Mouse (Mus musculus) adrenal gland, postnatal 25 days (tissue): ENCODE data around the gene Hspa1b. TPM values are rescaled to one million over a fixed set of nuclear protein-coding genes. Genes with fewer than 3 reads are reported as not detected.

ENCODE experiments used
- DNase-seq: peaks from one replicate; pipeline ENCODE4 v3.0.0; 2021; ENCODE audit warnings: mixed read lengths
- total RNA-seq: library from RNA; stranded (reverse); gene quantifications from 2 replicates; pipeline ENCODE4 v1.2.3, GENCODE M21; 2021

Gene Hspa1b
- total RNA-seq, 1 experiment from 2014 or later, result 29.0 TPM

DNA sequence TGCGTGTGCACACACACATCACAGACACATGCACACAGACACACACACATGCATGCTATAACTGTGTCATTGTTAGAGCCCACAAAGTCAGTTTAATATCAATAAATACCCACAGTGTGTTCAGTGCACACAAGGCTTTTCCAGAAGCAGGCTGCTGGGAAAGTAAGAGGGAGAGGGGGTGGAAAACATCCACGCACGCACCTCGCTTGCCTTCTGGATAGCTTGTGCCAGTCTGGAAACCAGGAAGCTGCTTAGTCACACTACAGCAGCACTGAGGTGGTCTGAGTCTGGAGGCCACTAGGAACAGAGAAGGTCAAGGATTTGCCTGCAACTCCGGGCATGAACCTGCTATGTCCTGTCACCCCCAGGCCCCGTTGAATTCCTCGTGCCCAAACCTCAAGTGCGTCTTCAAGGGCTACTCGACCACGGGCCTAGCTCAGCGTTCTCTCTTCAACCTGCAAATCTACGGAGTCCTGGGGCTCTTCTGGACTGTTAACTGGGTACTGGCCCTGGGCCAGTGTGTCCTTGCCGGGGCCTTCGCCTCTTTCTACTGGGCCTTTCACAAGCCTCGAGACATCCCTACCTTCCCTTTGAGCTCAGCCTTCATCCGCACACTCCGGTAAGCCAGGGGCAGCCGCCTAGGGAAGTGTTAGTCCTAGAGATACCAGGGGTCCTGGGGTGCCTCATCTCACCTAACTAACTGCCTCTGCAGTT lies 31.6 kb downstream of the Hspa1b start:
- no peak for DNase-seq

GRCm38 (mm10) chr17:34924258-34924657 lies 34.8 kb downstream of the Hspa1b start:
- DNase-seq, result no peak

DNA sequence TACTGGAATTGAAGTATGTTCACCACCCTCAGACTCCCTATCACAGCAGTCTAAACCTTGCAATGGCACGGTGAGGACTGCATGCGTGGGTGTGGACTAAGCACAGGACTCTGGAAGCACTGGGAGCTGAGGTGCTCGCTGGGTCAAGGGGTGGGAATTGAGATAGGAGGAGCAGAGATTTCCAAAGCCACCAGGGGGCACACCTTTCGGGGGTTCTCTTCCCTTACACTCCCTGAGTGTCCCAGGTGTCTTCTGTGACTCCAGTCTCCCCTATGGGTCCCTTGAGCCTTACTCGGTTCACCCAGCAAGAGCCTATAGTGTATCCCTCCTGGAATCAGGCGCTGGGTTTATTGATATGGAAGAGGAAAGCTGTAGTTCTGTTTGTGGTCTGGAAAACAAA lies 36.1 kb downstream of the Hspa1b start:
- DNase-seq, result no peak

- no peak for DNase-seq
Measured at GRCm38 (mm10) chr17:34917188-34917587, 41.9 kb downstream of the Hspa1b start.

GRCm38 (mm10) chr17:34916316-34916715 lies 42.7 kb downstream of the Hspa1b start:
- DNase-seq, result no peak

DNA sequence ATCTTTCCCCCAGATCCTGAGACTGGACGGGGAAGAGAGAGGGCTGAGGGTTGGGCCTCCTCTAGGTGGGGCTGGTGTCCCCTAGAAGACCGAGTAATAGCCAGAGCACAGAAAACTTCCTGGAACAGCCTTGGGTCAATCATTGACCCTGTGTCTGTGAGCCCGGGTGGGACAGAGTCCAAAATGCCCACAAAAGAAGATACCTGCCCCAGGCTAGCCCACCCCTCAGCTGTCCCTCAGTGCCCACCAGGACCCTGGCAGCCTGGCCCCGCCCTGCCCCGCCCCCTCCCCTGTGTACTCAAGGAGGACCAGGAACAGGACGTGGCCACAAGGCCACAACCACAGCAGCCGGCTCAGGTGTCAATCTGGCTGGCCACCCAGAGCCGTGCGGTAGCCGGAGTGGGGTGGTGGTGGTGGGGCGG lies 43.6 kb downstream of the Hspa1b start:
- no peak for DNase-seq

GRCm38 (mm10) chr17:34913930-34914665 lies 44.9 kb downstream of the Hspa1b start, which contains the start of gene Slc44a4:
Slc44a4 (plus strand) TSS chr17:34914466.
- no peak for DNase-seq

GRCm38 (mm10) chr17:34911945-34912351 lies 47.1 kb downstream of the Hspa1b start:
- DNase-seq, result peak; percentile 78

- DNase-seq, result no peak
Measured at GRCm38 (mm10) chr17:34910982-34911381, 48.1 kb downstream of the Hspa1b start.

Other genes with a start within 250 kb of the Hspa1b start
- gene C4b, start 215.4 kb downstream of the Hspa1b start, total RNA-seq, result 134 and 138 TPM in 2 replicates
- 6,026 and 7,512 TPM in 2 replicates for gene Cyp21a1, start 154.7 kb downstream of the Hspa1b start, total RNA-seq
- gene Stk19, start 122.3 kb downstream of the Hspa1b start, total RNA-seq, result 45.1 and 45.5 TPM in 2 replicates
- gene Dxo, start 122.2 kb downstream of the Hspa1b start, total RNA-seq, result 54.8 and 65.0 TPM in 2 replicates
- gene Skiv2l, start 109.0 kb downstream of the Hspa1b start, total RNA-seq, result 69.2 and 79.3 TPM in 2 replicates
- 57.9 and 61.6 TPM in 2 replicates for gene Nelfe, start 108.8 kb downstream of the Hspa1b start, total RNA-seq
- gene Cfb, start 96.7 kb downstream of the Hspa1b start, total RNA-seq, result 6.5 and 18.6 TPM in 2 replicates
- gene Zbtb12, start 79.8 kb downstream of the Hspa1b start, total RNA-seq, result 15.0 and 22.5 TPM in 2 replicates
- gene Gm20547, start 77.2 kb downstream of the Hspa1b start, total RNA-seq, result not detected in 2 replicates
- 71.7 and 86.4 TPM in 2 replicates for gene C2, start 61.0 kb downstream of the Hspa1b start, total RNA-seq
- gene Ehmt2, start 60.8 kb downstream of the Hspa1b start, total RNA-seq, result 158 and 186 TPM in 2 replicates
- gene Slc44a4, start 44.8 kb downstream of the Hspa1b start, total RNA-seq, result 1.7 and 2.4 TPM in 2 replicates
- gene Neu1, start 28.0 kb downstream of the Hspa1b start, total RNA-seq, result 26.1 and 27.6 TPM in 2 replicates
- not detected in 2 replicates for gene Gm20481, start 10.7 kb upstream of the Hspa1b start, total RNA-seq
- 18.9 and 33.6 TPM in 2 replicates for gene Hspa1a, start 12.9 kb upstream of the Hspa1b start, total RNA-seq
- 0.27 TPM in 1 of 2 replicates, not detected in the other for gene Hspa1l, start 13.5 kb upstream of the Hspa1b start, total RNA-seq
- 39.6 and 51.2 TPM in 2 replicates for gene Lsm2, start 22.6 kb upstream of the Hspa1b start, total RNA-seq
- gene Vars, start 41.7 kb upstream of the Hspa1b start, total RNA-seq, result 62.4 and 64.8 TPM in 2 replicates
- 0.57 and 0.97 TPM in 2 replicates for gene Vwa7, start 57.3 kb upstream of the Hspa1b start, total RNA-seq
- 0.61 TPM in 1 of 2 replicates, not detected in the other for gene Sapcd1, start 68.8 kb upstream of the Hspa1b start, total RNA-seq
- 1.3 and 1.6 TPM in 2 replicates for gene Msh5, start 87.5 kb upstream of the Hspa1b start, total RNA-seq
- 79.7 and 90.5 TPM in 2 replicates for gene Clic1, start 90.7 kb upstream of the Hspa1b start, total RNA-seq
- gene Ddah2, start 99.8 kb upstream of the Hspa1b start, total RNA-seq, result 14.2 and 17.8 TPM in 2 replicates
- gene Ly6g6c, start 106.2 kb upstream of the Hspa1b start, total RNA-seq, result not detected in 2 replicates
- 0.24 TPM in 1 of 2 replicates, not detected in the other for gene Mpig6b, start 106.9 kb upstream of the Hspa1b start, total RNA-seq
- not detected in 2 replicates for gene Ly6g6e, start 117.7 kb upstream of the Hspa1b start, total RNA-seq
- gene Ly6g6d, start 118.8 kb upstream of the Hspa1b start, total RNA-seq, result 1.5 and 2.0 TPM in 2 replicates
- not detected in 2 replicates for gene Ly6g6f, start 126.4 kb upstream of the Hspa1b start, total RNA-seq
- gene Abhd16a, start 130.0 kb upstream of the Hspa1b start, total RNA-seq, result 67.1 and 84.9 TPM in 2 replicates
- not detected in 2 replicates for gene Ly6g5c, start 149.0 kb upstream of the Hspa1b start, total RNA-seq
- 0.30 and 0.81 TPM in 2 replicates for gene Ly6g5b, start 156.2 kb upstream of the Hspa1b start, total RNA-seq
- gene Gpank1, start 162.2 kb upstream of the Hspa1b start, total RNA-seq, result 19.0 and 19.4 TPM in 2 replicates
- gene Csnk2b, start 162.8 kb upstream of the Hspa1b start, total RNA-seq, result 201 and 272 TPM in 2 replicates
- gene D17H6S53E, start 167.1 kb upstream of the Hspa1b start, total RNA-seq, result 23.0 and 29.7 TPM in 2 replicates
- 2.9 TPM in 1 of 2 replicates, not detected in the other for gene Apom, start 172.8 kb upstream of the Hspa1b start, total RNA-seq
- 403 and 461 TPM in 2 replicates for gene Bag6, start 175.9 kb upstream of the Hspa1b start, total RNA-seq
- 268 and 310 TPM in 2 replicates for gene Prrc2a, start 205.7 kb upstream of the Hspa1b start, total RNA-seq
- 2.3 and 3.0 TPM in 2 replicates for gene Aif1, start 216.8 kb upstream of the Hspa1b start, total RNA-seq
- 5.2 TPM in 1 of 2 replicates, not detected in the other for gene Lst1, start 229.2 kb upstream of the Hspa1b start, total RNA-seq
- gene Ltb, start 235.2 kb upstream of the Hspa1b start, total RNA-seq, result 2.8 and 8.5 TPM in 2 replicates
- gene Tnf, start 242.8 kb upstream of the Hspa1b start, total RNA-seq, result 0.58 and 0.76 TPM in 2 replicates
- gene Lta, start 246.1 kb upstream of the Hspa1b start, total RNA-seq, result 0.30 TPM in 1 of 2 replicates, not detected in the other